Mouse (Mus musculus) heart, postnatal 36 days (tissue): Measurements from ENCODE around the gene Itpkc. TPM values are rescaled to one million over a fixed set of nuclear protein-coding genes. Genes with fewer than 3 reads are reported as not detected.

Experiments
- DNase-seq, 2 experiments: peaks; one replicate each; pipeline ENCODE4 v3.0.0; 2021 to 2022
- intact Hi-C: fragments of 180-260 bp; cut with DNase I; formaldehyde crosslinking; loops from one replicate; pipeline ENCODE4 v1.15.1; 2025
- total RNA-seq, 2 experiments: library from RNA; stranded (reverse); gene quantifications; 2 replicates each; pipeline ENCODE4 v1.2.3; 2021

Gene Itpkc
- total RNA-seq, 2 experiments from 2014 or later, result 5.1 to 5.6 TPM

DNA sequence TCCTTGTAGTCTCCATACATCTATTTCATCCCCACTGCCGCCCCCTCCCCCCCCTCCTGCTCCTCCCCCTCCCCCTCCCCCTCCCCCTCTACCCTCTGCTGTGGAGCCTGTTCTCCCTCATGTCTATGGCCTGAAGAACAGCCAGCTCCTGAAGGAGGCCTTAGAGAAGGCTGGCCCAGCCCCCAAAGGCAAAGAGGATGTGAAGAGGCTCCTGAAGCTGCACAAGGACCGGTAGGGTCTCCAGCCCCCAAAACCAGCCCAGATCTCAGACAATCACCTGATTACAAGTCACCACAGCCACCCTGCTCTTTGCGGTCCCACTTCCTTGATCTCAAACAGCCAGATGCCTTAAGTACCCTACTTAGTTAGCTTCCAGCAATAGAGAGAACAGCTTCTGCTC, 31.3 kb downstream of the Itpkc start:
- intact Hi-C loops, result loop anchor here (2.0 kb wide), 1 partner anchor 30 kb away; no protein-coding TSS in a partner anchor
- no peak for DNase-seq

DNA sequence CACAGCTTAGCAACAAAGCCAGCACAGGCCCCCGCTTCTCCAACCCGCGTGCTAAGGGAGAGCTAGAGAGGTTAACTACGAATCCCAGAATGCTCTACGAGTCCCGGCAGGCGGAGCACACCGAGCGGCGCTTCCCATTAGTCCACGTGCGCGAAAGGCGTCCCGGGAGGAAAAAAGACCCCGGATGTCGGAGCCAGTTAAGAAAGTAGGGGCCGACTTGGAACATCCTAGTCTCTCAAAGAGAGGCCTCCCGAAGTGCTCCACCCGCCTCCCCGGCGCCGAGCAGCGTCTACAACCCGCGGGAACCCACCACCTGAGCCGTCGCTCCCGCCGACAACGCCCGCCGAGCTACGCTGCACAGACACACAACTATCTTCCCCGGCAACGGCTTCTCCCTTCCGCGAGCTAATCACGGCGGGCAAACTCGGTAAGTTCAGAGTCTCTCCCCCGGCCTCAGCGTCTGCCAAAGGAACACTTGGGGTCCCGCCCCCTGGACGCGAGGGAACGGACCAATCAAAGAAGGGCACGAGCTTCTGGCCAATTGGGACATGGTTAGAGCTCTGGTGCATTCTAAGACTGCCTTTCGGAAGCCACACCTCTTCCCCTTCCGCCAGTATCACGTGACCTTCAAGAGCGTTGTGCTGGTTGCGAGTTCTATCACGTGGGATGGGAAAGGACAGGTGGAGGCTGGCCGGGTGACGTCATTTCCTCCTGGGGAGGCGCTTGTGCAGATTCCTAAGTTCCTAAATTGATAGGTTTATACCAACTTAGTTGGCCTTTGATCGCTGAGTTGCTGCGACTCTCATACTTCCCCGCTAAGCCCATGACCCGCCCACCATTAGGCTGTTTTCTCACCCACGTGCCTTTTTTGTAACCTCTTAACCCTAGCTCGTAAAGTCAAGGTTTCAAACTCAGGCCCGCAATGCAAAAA, 32.5 kb downstream of the Itpkc start, which contains the start of the genes BC024978 and Snrpa:
Gene BC024978, plus strand, starts transcription at position 101 of the 931 bp plus-strand sequence.
Gene Snrpa, minus strand, starts transcription at position 591 of the 931 bp plus-strand sequence.
- intact Hi-C loops, result loop anchor here (1.0 to 2.0 kb wide), 4 partner anchors 17 to 37 kb away; partner anchors contain the start of gene Egln2

DNA sequence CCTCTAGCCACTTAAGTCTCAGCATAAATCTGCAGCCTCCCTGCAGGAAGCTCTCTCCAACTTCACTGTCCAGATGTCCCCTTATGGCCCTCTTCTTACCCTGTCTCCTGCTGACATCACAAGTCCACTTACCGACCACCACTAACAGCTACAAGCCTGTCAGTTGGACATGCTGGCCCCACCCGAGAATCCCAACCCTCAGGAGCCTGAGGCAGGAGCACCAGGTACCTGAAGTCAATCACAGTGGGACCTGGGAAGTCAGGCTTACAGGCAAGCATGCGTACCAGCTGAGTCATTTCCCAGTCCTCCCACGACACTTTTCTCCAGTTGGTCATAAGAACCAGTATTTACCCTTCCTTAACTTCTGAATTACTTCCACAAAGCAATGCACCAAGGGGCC, 34.7 kb downstream of the Itpkc start:
- DNase-seq, result no peak
- intact Hi-C loops, result loop anchor here (2.0 kb wide), 2 partner anchors 27 to 35 kb away; partner anchors contain the start of gene Egln2

More for the DNA sequence above, 32.5 kb downstream of the Itpkc start, which contains the start of the genes BC024978 and Snrpa:
- peak; percentile 91 to 92 for DNase-seq

DNA sequence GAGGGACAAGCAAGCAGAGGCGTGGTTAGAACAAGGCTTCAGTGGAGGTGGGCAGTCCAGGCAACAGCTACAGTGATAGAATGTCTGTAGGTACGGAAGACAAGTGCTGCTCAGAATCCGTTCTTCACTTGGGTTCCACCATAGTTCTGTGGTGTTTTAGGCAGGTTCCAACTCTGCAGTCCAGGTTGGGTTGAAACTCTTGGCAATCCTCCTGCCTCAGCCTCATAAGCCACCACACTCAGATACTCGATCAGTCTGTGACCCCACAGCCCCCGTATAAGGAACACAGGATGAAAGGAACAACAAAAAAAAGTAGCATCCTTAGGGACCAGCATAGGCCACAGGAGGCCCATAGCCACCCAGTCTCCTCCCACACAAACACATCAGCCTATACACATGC, 36.0 kb downstream of the Itpkc start:
- intact Hi-C loops, result loop anchor here (1.0 kb wide), 1 partner anchor 12 kb away; no protein-coding TSS in a partner anchor
- no peak for DNase-seq

DNA sequence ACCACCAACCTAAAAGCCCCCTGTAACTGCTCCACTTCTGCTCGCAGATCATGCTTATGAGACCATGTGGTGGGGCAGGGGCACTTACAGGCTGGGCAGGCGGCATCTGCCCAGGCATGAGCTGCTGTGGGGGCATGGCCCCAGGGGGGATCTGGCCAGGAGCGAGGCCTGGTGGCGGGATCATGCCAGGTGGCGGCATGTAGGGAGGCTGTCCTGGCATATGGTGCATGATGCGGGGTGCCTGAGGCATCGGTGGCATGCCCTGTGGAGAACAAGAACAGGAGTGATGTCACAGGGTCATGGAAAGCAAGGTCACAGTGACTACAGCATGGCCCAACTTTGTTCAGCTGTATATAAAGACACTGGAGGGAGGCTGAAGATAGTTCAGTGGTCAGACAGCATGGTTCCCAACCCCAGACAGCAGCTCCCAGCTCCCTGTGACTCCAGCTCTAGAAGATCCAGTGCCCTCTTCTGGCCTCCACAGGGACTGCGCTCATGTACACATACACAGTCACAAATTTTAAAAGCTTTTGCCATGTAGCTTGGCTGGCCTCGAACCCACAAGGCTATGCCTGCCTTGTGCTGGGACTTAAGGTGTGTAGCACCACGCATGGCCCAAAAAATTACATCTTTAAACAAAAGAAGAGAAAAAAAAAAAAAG, 39.1 kb downstream of the Itpkc start:
- no peak for DNase-seq
- intact Hi-C loops, result no loop called here

DNA sequence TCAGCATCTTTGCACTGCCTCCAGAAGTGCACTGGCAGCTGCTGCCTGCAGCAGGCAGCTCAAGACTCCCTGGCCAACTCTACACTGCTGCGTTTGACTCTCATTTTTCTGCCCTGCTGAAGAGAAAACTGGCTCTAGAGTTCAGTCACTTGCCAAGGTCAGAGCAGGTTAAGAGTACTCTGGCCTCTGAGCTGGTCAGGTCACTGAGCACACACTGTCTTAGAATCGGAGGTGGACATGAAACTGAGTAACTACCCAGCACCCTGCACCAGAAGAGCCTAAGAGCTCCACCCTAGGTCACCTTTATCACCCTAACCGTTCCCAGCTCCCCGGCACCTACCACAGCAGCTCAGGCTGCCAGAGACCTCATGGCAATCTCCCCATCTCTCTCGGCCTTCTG, 42.5 kb downstream of the Itpkc start:
- no peak for DNase-seq
- intact Hi-C loops, result no loop called here

DNA sequence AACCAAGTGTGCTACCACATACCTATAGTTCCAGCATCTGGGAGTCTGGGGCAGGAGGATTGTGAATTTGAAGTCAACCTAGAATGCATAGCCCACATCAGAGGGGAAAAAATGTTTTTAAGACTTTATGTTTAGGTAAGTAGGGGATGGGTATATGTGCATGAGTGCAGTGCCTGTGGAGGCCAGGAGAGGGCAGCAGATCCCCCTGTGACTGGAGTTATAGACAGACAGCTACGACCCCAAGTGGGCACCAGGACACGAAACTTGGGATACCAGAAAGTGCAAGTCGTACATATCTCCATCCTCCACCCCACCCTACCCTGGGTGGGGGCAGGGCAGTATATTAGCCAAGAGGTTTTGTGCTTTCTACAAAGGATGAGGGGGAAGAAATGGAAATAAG, 43.5 kb downstream of the Itpkc start:
- intact Hi-C loops, result no loop called here
- DNase-seq, result peak in 1 of 2 experiments; percentile 41

DNA sequence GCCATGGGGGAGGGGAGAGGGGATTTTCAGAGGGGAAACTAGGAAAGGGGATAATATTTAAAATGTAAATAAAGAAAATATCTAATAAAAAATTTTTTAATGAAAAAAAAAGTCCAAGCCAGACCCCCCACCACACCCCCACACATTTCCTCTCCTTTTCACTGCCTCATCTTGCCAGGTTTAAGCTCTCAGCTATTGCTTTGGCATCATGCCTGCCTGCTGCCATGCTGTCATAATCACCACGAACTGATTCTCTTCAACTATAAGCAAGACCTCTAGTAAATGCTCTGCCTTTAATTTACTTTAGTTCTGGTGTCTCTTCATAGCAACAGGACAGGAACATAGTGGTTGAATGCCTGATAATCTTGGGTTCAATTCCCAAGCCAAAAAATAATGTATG, 46.0 kb downstream of the Itpkc start:
- intact Hi-C loops, result no loop called here
- DNase-seq, result no peak

DNA sequence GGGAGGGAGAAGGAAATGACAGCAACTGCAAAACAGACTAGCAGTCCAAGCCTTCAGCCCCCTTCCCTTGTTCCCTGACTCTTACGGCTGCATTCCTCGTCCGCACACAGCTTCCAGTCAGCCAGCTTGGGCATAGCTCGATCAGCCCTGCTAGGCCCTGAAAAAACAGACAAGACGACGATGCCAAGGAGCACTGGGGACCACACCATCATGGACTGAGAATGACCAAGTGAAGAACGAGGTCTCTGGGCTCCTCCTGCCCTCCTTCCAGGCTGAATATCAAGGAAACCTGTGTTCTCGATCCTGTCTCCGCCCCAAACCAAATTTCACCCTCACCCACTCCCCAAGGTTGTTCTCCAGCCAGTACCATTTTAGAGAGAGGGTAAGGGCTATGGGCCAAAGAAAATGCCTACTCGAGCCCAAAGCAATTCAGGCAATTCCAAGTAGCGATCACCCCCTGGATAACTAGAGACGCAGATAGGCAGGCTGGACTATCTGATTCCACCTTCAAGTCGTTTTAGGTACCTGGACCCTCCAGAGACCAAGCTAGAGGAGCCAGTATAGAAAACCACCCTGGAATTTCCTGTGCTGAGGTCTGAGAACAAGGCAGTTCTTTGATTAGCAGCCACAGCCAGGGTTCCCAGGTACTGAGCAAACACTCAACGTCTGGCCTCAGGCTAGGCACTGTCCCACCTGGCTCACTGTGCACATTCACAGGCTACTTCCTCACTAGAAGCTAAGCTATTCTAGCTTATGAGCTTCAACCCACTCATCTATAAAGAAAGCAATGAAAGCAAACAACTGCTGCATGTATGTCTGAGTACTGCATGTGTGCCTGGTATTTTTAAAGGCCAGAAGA, 47.4 kb downstream of the Itpkc start, which contains the start of the genes Gm21983 and Mia:
Gene Gm21983, minus strand, starts transcription at position 250 of the 859 bp plus-strand sequence.
Gene Mia, minus strand, starts transcription at position 321 of the 859 bp plus-strand sequence.
- no peak for DNase-seq
- intact Hi-C loops, result loop anchor here (1.0 kb wide), 1 partner anchor 11 kb away; no protein-coding TSS in a partner anchor

DNA sequence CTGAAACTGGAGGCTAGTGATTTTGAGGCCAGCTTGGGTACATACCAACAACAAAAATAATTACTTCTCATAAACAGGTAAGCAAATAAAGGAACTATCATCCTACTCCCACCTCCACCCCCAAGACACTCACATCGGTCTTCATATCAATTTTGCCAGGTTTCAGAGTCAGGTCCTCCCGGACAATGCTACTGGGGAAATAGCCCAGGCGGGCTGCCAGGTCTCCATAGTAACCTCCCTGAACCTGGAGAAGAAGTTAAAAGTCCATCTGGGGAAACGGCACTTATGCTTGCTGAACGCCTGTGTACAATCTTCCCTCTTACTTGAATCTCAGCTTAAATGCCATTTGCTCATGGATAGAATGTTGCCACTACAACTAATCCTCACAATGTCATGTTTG, 48.4 kb downstream of the Itpkc start:
- intact Hi-C loops, result loop anchor here (1.0 kb wide), 1 partner anchor 12 kb away; no protein-coding TSS in a partner anchor
- peak in 1 of 2 experiments; percentile 69 for DNase-seq

DNA sequence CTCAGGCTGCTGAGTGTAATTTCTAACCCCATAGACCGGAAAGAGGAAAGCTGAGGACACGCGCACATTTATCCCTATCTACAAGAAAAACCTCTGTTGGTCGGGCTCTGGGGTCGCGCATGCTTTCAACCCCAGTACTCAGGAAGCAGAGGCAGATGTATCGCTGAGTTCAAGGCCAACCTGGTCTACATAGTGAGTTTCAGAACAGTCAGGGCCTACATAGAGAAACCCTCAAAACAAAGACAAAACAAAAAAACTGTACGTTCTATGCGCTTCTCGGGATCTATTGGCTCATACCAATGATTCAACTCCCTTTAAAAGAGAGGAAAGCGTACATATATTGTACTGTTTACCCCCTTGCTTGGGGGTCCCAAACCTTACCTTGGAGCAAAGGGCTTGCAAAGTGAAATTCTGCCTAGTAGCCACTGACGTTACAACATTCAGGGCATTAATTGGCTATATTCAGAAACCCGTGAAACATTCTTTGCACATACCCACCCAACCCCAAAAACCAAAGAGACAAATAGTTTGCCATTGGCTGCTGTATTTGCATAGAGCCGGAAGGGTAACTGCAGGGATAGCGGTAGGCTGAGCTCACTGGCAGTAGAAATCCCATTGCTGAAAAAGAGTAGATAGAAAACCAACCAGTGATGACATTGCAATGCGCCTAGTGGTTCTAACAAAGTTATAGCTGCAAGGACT, 49.1 kb downstream of the Itpkc start:
- no peak for DNase-seq
- intact Hi-C loops, result loop anchor here (1.0 to 2.0 kb wide), 2 partner anchors 16 to 17 kb away; partner anchors contain the start of gene BC024978

DNA sequence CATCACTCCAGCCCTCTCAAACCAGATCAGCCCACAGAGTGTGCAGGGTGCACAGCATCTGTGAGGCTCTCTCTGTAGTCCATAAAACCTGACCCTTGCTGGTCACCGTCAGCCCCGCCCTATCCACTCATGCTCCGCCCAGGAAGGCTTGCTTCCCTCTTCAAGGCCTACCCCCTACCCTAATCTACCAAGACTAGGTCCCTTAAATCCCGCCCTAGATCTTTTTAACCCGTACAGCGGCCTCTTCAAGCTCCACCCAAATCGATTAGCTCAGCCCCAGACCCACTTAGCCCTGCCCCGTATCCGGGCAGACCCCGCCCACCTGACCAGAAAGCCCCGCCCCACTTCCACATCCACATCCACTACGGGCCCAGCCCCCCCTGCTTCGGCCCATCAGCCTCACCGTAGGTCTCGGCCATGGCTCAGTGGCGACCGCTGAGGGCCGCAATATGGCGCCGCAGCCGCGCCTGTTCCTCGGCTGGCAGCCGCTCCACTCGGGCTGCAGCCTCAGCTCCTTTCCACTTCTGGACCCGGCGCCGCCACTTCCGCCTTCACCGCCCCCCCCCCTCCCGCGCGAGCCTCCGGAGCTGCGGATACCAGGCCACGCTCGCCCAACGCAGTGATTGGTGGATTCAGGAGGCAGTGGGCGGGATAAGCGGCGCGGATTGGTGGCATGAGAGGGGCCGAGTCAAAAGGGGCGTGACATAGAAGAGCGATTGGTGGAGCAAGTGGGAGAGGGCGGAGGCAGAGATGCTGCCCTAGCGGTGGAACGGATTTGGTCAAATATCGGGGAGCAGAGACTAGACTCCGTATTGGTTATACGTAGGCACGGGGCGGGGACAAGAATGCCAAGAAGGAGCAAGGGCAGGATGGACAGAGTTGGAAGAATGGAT, 49.9 kb downstream of the Itpkc start, which contains the start of gene Rab4b:
Gene Rab4b, minus strand, starts transcription at position 573 of the 893 bp plus-strand sequence.
- intact Hi-C loops, result loop anchor here (1.0 to 2.0 kb wide), 2 partner anchors 16 to 17 kb away; partner anchors contain the start of gene BC024978
- DNase-seq, result peak; percentile 97 to 99

DNA sequence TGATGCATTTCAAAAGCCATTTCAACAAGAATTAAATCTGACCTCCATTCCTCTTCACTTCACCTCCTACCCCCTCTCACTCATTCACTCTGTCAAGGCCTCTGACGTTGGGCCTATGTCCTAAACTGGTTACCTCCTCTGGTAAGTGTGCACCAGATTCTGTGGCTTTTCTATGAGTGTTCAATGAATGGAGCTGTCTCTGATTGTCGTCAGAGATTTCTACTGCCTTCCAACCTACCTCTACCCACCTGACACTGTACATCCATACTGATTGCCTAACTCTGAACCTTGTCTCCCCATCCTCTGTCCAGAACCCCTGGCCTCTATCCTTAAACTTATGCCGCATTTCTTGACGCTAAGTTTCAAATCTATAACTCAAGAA, 50.5 kb downstream of the Itpkc start:
- DNase-seq, result no peak
- intact Hi-C loops, result loop anchor here (2.0 kb wide), 1 partner anchor 15 kb away; no protein-coding TSS in a partner anchor

DNA sequence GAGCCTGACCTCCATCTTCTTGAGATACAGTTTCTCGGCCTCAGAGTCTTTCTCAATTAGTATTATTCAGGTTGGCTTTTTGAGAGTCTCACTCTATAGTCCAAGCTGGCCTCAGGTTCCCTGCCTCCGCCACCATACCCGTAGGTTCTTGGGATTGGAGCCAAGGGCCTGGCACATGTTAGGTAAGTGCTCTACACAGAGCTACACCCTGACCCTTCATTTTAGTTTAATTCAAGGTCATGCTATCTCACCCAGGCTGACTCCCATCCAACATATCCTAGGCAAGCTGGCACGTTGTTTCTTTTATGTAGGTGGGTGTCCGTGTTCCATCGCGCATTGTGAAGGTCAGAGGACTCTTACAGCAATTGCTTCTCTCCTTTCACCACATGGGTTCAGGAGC, 53.6 kb downstream of the Itpkc start:
- no peak for DNase-seq
- intact Hi-C loops, result no loop called here

DNA sequence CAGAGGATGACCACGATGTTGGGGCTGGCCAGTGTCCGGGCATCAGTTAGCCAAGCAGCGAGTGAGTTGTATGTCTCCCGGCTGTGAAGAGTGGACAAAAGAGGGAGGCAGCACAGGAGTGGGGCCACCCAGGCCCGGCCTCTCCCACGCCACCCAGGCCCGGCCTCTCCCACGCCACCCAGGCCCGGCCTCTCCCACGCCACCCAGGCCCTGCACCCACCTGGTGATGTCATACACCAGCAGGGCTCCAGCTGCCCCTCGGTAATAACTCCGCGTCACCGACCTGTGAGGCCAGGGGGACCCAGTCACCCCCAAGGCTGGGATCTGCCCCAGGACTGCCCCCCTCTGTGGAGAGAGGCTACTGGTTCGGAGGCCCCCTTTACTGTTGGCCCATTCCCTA, 54.0 kb downstream of the Itpkc start:
- no peak for DNase-seq

DNA sequence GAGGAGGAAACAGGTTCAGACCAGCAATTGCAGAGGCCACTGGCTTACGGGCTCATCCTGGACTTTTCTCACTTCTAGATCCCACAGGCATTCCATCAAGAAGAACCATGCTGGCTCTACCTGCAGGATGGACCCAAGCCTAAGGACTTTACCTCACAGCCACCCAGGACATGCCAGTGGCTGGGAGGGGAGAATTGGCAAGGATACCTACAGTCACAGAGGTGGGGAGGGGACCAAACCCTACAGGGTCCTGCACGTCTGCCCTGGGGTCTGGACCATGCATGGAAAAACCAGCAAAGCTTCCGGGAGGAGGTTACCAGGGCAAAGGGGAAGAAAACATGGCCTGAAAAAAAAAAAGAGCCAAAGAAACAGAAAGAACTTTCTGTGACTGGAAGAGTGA, 57.5 kb downstream of the Itpkc start:
- DNase-seq, result no peak
- intact Hi-C loops, result no loop called here

More for the DNA sequence above, 54.0 kb downstream of the Itpkc start:
- intact Hi-C loops, result no loop called here

DNA sequence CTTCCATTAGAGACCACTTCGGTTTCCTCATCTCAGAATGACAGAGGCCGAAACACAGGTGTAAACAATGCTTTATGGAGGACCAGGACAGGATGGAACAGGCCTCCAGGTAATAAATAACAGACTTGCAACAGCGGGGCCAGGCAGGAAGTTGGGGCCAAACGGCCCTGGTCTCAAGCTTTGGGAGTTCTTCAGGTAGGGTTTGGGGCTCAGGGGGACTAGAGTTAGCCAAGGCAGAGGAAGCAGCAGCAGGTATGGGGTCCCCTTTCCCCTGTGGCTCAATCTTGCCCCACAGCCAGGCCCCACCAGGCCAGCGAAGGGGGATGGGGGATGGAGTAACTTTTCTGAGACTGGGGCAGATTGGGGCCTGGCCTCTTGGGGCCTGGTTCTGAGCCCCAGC, 60.1 kb downstream of the Itpkc start:
- intact Hi-C loops, result loop anchor here (10.0 kb wide), 1 partner anchor 316 kb away; the partner anchor contains the start of gene Sertad1

More for the DNA sequence above, 60.1 kb downstream of the Itpkc start:
- DNase-seq, result no peak
